Mouse (Mus musculus) skeletal muscle tissue, postnatal 0 days (tissue): ENCODE data around the gene Gm38431. TPM values are rescaled to one million over a fixed set of nuclear protein-coding genes. Genes with fewer than 3 reads are reported as not detected.
A peak's percentile ranks its signal among the peaks of the same experiment; 100 is the strongest.

Experiments used
- microRNA counts: library from miRNA; unstranded; fragments of <30 nt; microRNA quantifications from one replicate; lab custom pipeline; 2015
- microRNA-seq, 2 experiments: library from miRNA; unstranded; fragments of <30 nt; microRNA quantifications; one replicate each; pipeline ENCODE4; 2016
- polyA plus RNA-seq: library from polyadenylated mRNA; unstranded; fragments of >200 nt; fragmentation: Nextera tagmentation; extraction: Ambion mirVana; gene quantifications from 2 replicates; pipeline ENCODE4 v1.2.1, GENCODE M21; 2015

Gm38431 gene
- 0.76 and 0.97 TPM in 2 replicates for polyA plus RNA-seq

DNA sequence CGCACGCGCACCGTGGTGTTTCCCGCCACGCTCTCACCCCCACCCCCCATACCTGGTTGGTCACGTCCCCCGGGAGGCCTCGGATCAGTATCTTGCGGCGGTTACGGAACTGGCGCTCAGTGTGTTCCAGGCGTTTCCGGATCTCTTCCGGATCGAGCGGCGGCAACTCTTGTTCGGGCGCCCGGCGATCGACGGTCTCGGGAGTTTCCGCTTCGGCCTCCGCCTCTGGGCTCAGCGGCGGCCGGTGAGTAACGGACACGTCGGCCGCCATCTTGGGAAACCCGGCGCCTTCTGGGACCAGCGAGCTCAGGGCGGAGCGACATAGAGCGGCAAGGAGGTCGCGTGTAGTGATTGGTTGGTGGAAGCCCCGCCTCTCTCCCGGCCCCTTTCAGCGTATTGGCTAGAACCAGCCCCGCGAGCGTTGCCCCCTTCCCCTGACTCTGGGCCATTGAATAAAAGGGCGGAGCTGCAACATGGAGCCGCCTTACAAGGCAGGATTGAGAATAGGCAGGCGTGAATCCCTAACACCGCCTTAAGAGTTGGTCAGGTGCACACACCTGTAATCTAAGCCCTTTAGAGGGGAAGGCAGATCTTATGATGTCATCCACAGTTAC lies at the start of gene Gm38431, which contains the start of gene Raver1:
TSS of gene Gm38431 (minus strand) at position 291 of the 614 bp plus-strand sequence.
TSS of gene Raver1 (minus strand) at position 302 of the 614 bp plus-strand sequence.

DNA sequence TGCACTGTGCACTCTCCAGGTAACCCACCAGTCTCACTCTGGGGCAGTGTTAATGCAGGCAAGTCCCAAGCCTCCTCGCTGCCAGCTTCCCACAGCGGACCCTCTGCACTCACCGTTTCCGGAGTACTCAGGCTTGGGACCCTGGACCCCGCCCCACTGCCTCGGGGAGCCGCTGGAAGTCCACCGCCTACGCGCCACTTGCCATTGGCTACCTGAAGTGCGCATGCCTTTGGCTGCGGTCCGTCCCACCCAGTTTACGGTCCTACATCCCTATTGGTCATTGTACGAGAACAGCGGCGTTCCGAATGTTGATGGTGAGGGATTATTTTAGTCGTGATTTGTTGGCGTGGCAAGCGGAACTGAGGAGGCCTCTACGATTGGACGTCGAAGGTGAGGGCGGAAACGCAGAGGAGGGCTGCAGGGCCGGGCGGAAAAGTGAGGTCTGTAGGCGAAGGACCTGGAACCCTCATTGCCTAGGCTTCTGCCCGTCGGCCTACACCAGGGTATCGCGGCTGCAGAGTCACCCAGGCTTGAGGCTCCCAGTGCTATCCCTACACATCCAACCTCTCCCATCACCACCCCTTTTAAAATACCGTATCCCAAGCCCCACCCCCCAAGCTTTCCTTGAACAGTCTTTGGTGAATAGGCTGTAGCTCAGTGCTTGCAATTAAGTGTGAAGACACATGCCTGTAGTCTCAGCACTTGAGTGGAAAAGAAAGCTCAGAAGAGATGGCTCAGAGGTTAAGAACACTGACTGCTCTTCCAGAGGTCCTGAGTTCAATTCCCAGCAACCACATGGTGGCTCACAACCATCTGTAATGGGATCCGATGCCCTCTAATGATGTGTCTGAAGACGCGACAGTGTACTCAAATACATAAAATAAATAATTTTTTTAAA lies 39.5 kb upstream of the Gm38431 start, which contains the start of gene Tyk2:
TSS of gene Tyk2 (minus strand) at position 185 of the 898 bp plus-strand sequence.

DNA sequence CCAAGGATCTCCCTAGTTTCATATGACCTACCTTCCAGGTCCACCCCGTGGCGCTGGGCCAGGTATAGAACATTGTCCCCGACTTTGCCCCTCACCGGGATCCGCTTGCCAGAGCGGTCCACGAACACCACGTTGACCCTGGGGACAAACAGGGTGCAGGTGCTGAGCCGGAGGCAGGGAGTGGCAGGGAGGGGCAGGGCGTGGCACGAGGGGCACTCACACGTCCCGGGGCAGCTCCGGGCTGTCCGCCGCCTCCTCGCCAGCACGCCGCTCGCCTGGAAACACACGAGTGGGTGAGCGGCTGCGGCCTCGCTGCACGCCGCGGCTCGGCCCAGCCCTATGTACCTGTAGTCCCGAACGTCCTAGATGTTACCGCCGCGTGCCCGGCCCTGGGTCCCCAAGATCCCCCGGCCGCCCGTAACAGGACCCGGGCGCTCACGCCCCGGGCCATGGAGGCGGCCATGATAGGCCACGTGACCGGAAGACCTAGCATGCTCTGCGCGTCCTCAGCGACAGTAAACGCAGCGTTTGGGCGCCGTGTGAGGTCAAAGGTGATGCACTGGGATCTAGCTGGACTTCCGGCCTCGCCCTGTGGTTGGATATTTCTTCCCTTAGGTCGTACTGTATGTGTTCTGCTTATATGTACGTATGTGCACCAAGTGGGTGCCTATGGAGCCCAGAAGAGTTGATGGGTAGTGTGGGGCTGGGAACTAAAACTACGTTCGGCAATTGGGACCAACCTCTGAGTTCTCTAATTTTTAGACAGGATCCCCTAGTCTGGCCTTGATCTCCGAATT lies 18.6 kb downstream of the Gm38431 start, which contains the start of the genes Gm49373 and Fdx1l:
TSS of gene Gm49373 (minus strand) at position 53 of the 797 bp plus-strand sequence.
TSS of gene Fdx1l (minus strand) at position 571 of the 797 bp plus-strand sequence.

GRCm38 (mm10) chr9:21067006-21067684 lies 24.7 kb downstream of the Gm38431 start, which contains the start of gene Zglp1:
TSS of gene Zglp1 (minus strand) at chr9:21067093.

GRCm38 (mm10) chr9:21031896-21032351 lies 59.9 kb downstream of the Gm38431 start, which contains the start of gene Icam5:
TSS of gene Icam5 (plus strand) at chr9:21032073.

GRCm38 (mm10) chr9:21029291-21030054 lies 62.3 kb downstream of the Gm38431 start, which contains the start of gene Icam4:
TSS of gene Icam4 (plus strand) at chr9:21029373.

MicroRNA genes within 50 kb of the gene (microRNA counts, 519-probe panel; counts per million panel counts)
- microRNA mmu-miR-1900 (lab: Ali Mortazavi, UCI), result 296 counts per million, percentile 58 among the panel's probes with 10 or more counts

Small RNA genes within 50 kb of the gene (microRNA-seq; reads per million reads assigned to microRNA genes)
- gene Mir1900, result 0 reads per million in 2 experiments
- 0.30 to 1.3 reads per million in 2 experiments for gene Mir7082

Other genes with a start within 250 kb of the Gm38431 start
- gene A230050P20Rik, start 223.4 kb downstream of the Gm38431 start, polyA plus RNA-seq, result 5.3 and 6.4 TPM in 2 replicates
- gene Angptl6, start 212.3 kb downstream of the Gm38431 start, polyA plus RNA-seq, result 4.1 and 4.4 TPM in 2 replicates
- 27.7 and 28.3 TPM in 2 replicates for gene Ppan, start 203.8 kb downstream of the Gm38431 start, polyA plus RNA-seq
- gene Eif3g, start 193.4 kb downstream of the Gm38431 start, polyA plus RNA-seq, result 205 and 214 TPM in 2 replicates
- 12.7 and 13.9 TPM in 2 replicates for gene Dnmt1, start 132.1 kb downstream of the Gm38431 start, polyA plus RNA-seq
- gene S1pr2, start 115.2 kb downstream of the Gm38431 start, polyA plus RNA-seq, result 14.7 and 17.5 TPM in 2 replicates
- gene Mrpl4, start 89.3 kb downstream of the Gm38431 start, polyA plus RNA-seq, result 100 and 101 TPM in 2 replicates
- 5.1 and 7.8 TPM in 2 replicates for gene Icam1, start 76.0 kb downstream of the Gm38431 start, polyA plus RNA-seq
- gene Icam4, start 62.6 kb downstream of the Gm38431 start, polyA plus RNA-seq, result 0.26 and 0.32 TPM in 2 replicates
- gene Icam5, start 59.9 kb downstream of the Gm38431 start, polyA plus RNA-seq, result 0.06 and 0.10 TPM in 2 replicates
- 0.54 TPM in 1 of 2 replicates, not detected in the other for gene Zglp1, start 24.9 kb downstream of the Gm38431 start, polyA plus RNA-seq
- gene Gm49373, start 18.9 kb downstream of the Gm38431 start, polyA plus RNA-seq, result 0.09 and 0.21 TPM in 2 replicates
- gene Fdx1l, start 18.4 kb downstream of the Gm38431 start, polyA plus RNA-seq, result 46.8 and 48.7 TPM in 2 replicates
- 13.1 and 16.3 TPM in 2 replicates for gene Raver1, start within 50 bp of the Gm38431 start, polyA plus RNA-seq
- 6.3 and 6.6 TPM in 2 replicates for gene Tyk2, start 39.2 kb upstream of the Gm38431 start, polyA plus RNA-seq
- 145 and 165 TPM in 2 replicates for gene Cdc37, start 58.0 kb upstream of the Gm38431 start, polyA plus RNA-seq
- gene Pde4a, start 73.7 kb upstream of the Gm38431 start, polyA plus RNA-seq, result 6.5 and 7.2 TPM in 2 replicates
- gene Keap1, start 147.4 kb upstream of the Gm38431 start, polyA plus RNA-seq, result 53.3 and 55.3 TPM in 2 replicates
- gene S1pr5, start 156.4 kb upstream of the Gm38431 start, polyA plus RNA-seq, result 0.09 and 0.57 TPM in 2 replicates
- gene Atg4d, start 173.3 kb upstream of the Gm38431 start, polyA plus RNA-seq, result 29.1 and 32.1 TPM in 2 replicates
- gene Kri1, start 196.0 kb upstream of the Gm38431 start, polyA plus RNA-seq, result 7.5 and 9.2 TPM in 2 replicates
- gene Cdkn2d, start 199.4 kb upstream of the Gm38431 start, polyA plus RNA-seq, result 51.6 and 53.4 TPM in 2 replicates
- gene Ap1m2, start 220.3 kb upstream of the Gm38431 start, polyA plus RNA-seq, result 0.83 TPM in 1 of 2 replicates, not detected in the other
- gene Slc44a2, start 228.7 kb upstream of the Gm38431 start, polyA plus RNA-seq, result 94.4 and 107 TPM in 2 replicates